Mouse (Mus musculus) heart, postnatal 0 days (tissue): ENCODE measurements around the gene Eef2k. TPM values are rescaled to one million over a fixed set of nuclear protein-coding genes. Genes with fewer than 3 reads are reported as not detected.

ENCODE experiments used
- ATAC-seq: fragments of 200-750 bp; cut with Nextera tagmentation; 2 replicates; pipeline ENCODE4 v1.8.0; 2017; ENCODE audit warnings: low read depth, moderate number of reproducible peaks, moderate library complexity; ENCODE audit not compliant: insufficient read depth
- DNase-seq: peaks from one replicate; pipeline ENCODE4 v3.0.0-alpha.2; 2016; ENCODE audit warnings: low spot score
- H3K27ac ChIP-seq: fragments of 300-500 bp; sonication (generic); 2 replicates; pipeline ENCODE4 v1.5.1; 2014; ENCODE audit warnings: low read depth, mild to moderate bottlenecking
- H3K27me3 ChIP-seq: fragments of 300-500 bp; sonication (generic); 2 replicates; pipeline ENCODE4 v1.6.1; 2014; ENCODE audit warnings: low read length, mixed read lengths; ENCODE audit not compliant: control insufficient read depth, insufficient read depth
- H3K36me3 ChIP-seq: fragments of 300-500 bp; sonication (generic); replicated peaks from 2 replicates; pipeline ENCODE4 v1.6.1; 2014; ENCODE audit warnings: low read length, mixed read lengths; ENCODE audit not compliant: control insufficient read depth, insufficient read depth
- H3K4me1 ChIP-seq: fragments of 300-500 bp; sonication (generic); 2 replicates; pipeline ENCODE4 v1.6.1; 2014; ENCODE audit warnings: antibody characterized with exemption; ENCODE audit not compliant: control insufficient read depth, insufficient read depth
- H3K4me2 ChIP-seq: fragments of 300-500 bp; sonication (generic); 2 replicates; pipeline ENCODE4 v1.6.1; 2014; ENCODE audit warnings: low read depth, mild to moderate bottlenecking, low read length, moderate library complexity
- H3K4me3 ChIP-seq: fragments of 300-500 bp; sonication (generic); 2 replicates; pipeline ENCODE4 v1.5.1; 2014; ENCODE audit warnings: low read depth, low read length
- H3K9ac ChIP-seq: fragments of 300-500 bp; sonication (generic); replicated peaks from 2 replicates; pipeline ENCODE4 v1.6.1; 2014; ENCODE audit warnings: low read depth, low read length, mixed read lengths
- H3K9me3 ChIP-seq: fragments of 300-500 bp; sonication (generic); replicated peaks from 2 replicates; pipeline ENCODE4 v1.6.1; 2016; ENCODE audit warnings: low read length; ENCODE audit not compliant: control insufficient read depth
- CTCF ChIP-seq: IDR thresholded peaks from 2 replicates; pipeline ENCODE4 v1.5.1; 2016; ENCODE audit warnings: antibody characterized with exemption, control low read depth, low read depth
- EP300 ChIP-seq: IDR thresholded peaks from 2 replicates; pipeline ENCODE4 v1.6.1; 2016; ENCODE audit warnings: antibody characterized with exemption, low read depth
- WGBS: fragments of 180-500 bp; shearing (Covaris S2); extraction: QIAGEN DNeasy Blood & Tissue Kit; methylation state at CpG from one replicate; pipeline ENCODE4 v1.1.7; 2014; 5-methylcytosine and 5-hydroxymethylcytosine counted together
- polyA plus RNA-seq: library from polyadenylated mRNA; unstranded; fragments of >200 nt; fragmentation: Nextera tagmentation; extraction: Ambion mirVana; gene quantifications from 2 replicates; pipeline ENCODE4 v1.2.1, GENCODE M21; 2015
- total RNA-seq: library from RNA; depleted of rRNA; stranded (reverse); fragments of >200 nt; gene quantifications from 2 replicates; pipeline ENCODE4 v1.2.3, GENCODE M21; 2014; ENCODE audit warnings: low replicate concordance

The Eef2k gene
- total and polyA plus RNA-seq, 2 experiments from 2014 or later = 23.6 to 31.9 TPM

DNA sequence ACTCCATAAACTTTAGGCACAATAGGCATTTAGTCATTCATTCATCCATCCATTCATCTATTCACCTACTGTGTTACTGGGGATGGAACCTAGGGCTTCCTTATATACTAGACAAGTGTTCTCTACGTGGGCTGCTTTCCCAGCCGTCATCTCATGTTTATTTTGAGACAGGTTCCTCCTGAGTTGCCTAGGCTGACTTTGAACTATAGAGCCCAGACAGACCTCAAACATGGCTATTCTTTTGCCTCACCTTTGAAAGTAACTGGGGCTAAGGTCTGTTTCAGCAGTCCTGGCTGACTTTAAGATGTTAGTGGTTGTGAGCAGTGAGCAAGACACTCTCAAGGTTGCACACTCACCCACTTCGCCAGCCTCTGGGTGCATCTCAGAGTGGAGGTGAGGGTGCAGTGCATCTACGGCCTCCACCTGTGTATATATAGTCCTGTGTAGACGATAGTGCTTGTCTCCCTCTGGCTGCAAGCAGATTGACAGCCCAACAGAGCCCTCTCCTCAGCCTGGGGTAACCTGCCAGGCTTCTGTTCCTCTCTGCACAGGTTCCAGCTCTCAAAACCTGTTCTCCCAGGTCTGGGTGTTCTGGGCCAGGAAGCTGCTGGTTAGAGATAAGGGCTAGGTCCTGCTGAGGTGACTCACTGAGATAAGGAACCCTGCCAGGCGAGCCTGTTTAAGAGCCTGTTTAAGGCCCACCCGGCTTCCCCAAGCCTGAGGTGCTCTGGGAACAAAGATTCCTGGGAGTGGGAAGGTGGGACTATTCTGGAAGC is 32.3 kb downstream of the Eef2k start:
- no peak overlapping the region for H3K4me3 ChIP-seq
- H3K4me2 ChIP-seq = no peak overlapping the region
- H3K9ac ChIP-seq = no peak overlapping the region
- 44% methylated on average over 7 of the region's 7 CpGs for WGBS
- peaks cover 8% of the 10 kb centered on the region for H3K4me1 ChIP-seq
- TF ChIP-seq CTCF (no peak), EP300 (no peak)
- ATAC-seq (no peak; the same call in 1 of the 2 replicates), DNase-seq (no peak)
- H3K27me3 ChIP-seq = no peaks in the 10 kb centered on the region
- no peaks in the 10 kb centered on the region for H3K9me3 ChIP-seq
- H3K27ac ChIP-seq = no peak overlapping the region
- peaks cover 24% of the 10 kb centered on the region for H3K36me3 ChIP-seq

DNA sequence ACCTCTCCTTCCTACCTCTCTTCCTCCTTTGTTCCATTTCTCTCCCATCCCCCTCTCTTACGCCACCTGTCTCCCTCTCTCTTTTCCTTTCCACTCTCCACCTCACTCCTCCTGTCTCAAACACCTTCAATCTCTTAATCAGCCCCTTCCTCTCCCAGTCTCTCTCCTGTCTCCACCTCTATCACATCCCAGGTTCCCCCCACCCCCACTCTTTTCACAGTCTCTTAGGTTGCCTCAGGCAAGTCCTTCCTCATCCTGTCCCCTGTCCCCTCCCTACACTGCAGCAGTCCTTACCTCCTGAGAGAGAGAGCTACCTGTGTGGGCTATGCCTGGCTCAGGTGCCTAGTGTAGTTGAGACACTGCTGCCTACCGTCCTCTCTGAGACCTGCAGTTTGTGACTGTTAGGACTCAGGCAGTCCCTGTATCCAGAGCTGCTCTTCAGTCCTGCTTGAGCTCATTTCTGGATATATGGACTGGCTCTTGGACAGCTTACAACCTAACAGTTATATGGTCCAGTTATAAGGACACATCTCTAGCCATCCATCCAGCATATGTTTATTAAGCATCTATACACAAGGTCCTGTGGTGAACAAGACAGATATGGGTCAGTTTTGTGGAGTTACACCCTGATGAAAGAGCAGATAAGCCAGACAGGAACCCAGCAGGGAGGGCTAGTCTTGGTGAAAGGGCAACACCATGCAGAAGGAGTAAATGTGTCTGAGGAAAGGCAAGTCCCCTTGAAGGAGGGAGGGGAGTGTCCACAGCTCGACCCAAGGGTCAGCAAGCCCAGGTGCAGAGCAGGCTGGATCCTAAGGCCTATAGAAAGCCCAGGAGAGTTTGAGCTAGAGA is 33.1 kb downstream of the Eef2k start:
- no peak overlapping the region for H3K27ac ChIP-seq

DNA sequence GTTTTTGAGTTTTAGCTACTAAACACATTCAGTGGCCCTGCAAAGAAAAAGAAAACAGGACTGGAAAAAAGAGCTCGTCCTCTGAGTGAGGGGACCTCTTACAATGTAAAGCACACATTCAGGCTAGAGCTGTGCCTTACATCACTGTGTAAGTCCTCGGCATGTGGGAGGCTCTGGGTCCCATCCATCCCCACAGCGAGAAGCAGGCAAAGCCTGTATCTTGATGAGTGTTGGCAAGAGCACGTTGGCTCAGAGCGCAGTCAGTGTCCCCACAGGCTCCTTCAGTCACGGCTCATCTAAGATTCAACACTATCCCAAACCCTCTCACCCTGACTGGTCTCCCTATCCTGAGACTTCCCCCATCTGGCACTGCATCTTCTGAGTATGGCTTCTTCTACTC is 35.6 kb downstream of the Eef2k start:
- no peak overlapping the region for H3K4me3 ChIP-seq
- DNase-seq (no peak), ATAC-seq (no peak)
- H3K4me2 ChIP-seq = no peak overlapping the region
- no peak for TF ChIP-seq CTCF
- TF ChIP-seq EP300 = no peak
- H3K9ac ChIP-seq = no peak overlapping the region
- peaks cover 48% of the 10 kb centered on the region for H3K36me3 ChIP-seq
- WGBS = 64% methylated on average over 6 of the region's 6 CpGs
- H3K27ac ChIP-seq = no peak overlapping the region
- H3K27me3 ChIP-seq = no peaks in the 10 kb centered on the region
- H3K4me1 ChIP-seq = no peaks in the 10 kb centered on the region
- no peaks in the 10 kb centered on the region for H3K9me3 ChIP-seq

More for the DNA sequence above, 33.1 kb downstream of the Eef2k start:
- peaks cover 32% of the 10 kb centered on the region for H3K36me3 ChIP-seq
- 66% methylated on average over 3 of the region's 3 CpGs for whole genome bisulfite sequencing
- no peaks in the 10 kb centered on the region for H3K9me3 ChIP-seq
- no peak for ATAC-seq
- no peak for TF ChIP-seq EP300
- no peak for TF ChIP-seq CTCF
- H3K4me2 ChIP-seq = no peak overlapping the region
- no peak overlapping the region for H3K4me3 ChIP-seq
- no peak overlapping the region for H3K9ac ChIP-seq
- DNase-seq = no peak
- no peaks in the 10 kb centered on the region for H3K27me3 ChIP-seq
- no peaks in the 10 kb centered on the region for H3K4me1 ChIP-seq

DNA sequence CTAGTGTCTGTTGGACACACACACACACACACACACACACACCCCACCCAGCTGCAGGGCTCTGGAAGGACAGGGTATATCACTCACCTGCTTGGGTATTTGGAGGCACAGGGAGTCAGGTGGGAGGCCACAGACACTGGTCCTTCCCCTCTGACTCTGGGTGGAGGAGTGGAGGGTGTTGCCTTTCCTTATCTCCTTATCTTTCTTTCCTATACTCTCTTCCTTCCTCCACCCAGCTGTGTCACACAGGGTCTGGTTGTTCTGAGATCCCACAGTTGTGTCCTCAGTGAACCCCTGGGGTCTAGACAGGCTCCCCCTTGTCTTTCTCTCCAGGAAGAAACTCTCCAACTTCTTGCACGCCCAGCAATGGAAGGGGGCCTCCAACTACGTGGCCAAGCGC is 37.3 kb downstream of the Eef2k start:
- Histone ChIP-seq H3K4me1 (no peaks in the 10 kb centered on the region), H3K36me3 (peaks cover 56% of the 10 kb centered on the region), H3K4me2 (no peak overlapping the region), H3K27me3 (no peaks in the 10 kb centered on the region), H3K27ac (no peak overlapping the region), H3K4me3 (no peak overlapping the region), H3K9me3 (no peaks in the 10 kb centered on the region), H3K9ac (no peak overlapping the region)
- no peak for TF ChIP-seq EP300
- no peak for TF ChIP-seq CTCF
- DNase-seq (no peak), ATAC-seq (no peak)
- 94% methylated on average over 3 of the region's 3 CpGs for WGBS

DNA sequence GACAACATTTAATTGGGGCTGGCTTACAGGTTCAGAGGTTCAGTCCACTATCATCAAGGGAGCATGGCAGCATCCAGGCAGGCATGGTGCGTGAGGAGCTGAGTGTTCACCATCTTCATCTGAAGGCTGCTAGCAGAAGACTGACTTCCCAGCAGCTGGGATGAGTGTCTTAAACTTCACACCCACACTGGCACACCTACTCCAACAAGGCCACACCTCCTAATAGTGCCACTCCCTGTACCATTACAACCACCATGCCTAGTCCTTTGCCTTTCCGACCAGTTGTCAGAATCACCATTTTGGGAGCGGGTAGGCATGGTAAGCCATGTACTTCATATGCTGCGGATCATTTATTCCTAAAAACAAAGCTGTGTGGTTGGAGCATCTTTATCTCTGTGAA is 38.1 kb downstream of the Eef2k start:
- no peak overlapping the region for H3K27ac ChIP-seq
- no peak for TF ChIP-seq EP300
- no peak for TF ChIP-seq CTCF
- peaks cover 64% of the 10 kb centered on the region for H3K36me3 ChIP-seq
- H3K9me3 ChIP-seq = no peaks in the 10 kb centered on the region
- H3K4me2 ChIP-seq = no peak overlapping the region
- DNase-seq (no peak), ATAC-seq (no peak)
- WGBS = 92% methylated on average over 4 of the region's 4 CpGs
- no peak overlapping the region for H3K9ac ChIP-seq
- H3K4me3 ChIP-seq = no peak overlapping the region
- H3K4me1 ChIP-seq = no peaks in the 10 kb centered on the region
- H3K27me3 ChIP-seq = no peaks in the 10 kb centered on the region
